Mouse (Mus musculus) CH12F3 (cell line): ENCODE results near the gene Cyb5d2.
"Not testable (repeated sequence)": the region's sequence is repeated elsewhere in the genome, so short reads cannot be mapped to it uniquely, and the experiment has no call there.

Experiments used
- in situ Hi-C: fragments of 300-500 bp; cut with MboI; formaldehyde crosslinking; loops from 2 replicates; pipeline ENCODE4 v1.14.3; 2020; ENCODE audit warnings: low sequenced_read_pairs

Cyb5d2 gene

GRCm38 (mm10) chr11:72778957-72779356 lies 17.0 kb downstream of the Cyb5d2 start:
- in situ Hi-C loops = no loop called here

DNA sequence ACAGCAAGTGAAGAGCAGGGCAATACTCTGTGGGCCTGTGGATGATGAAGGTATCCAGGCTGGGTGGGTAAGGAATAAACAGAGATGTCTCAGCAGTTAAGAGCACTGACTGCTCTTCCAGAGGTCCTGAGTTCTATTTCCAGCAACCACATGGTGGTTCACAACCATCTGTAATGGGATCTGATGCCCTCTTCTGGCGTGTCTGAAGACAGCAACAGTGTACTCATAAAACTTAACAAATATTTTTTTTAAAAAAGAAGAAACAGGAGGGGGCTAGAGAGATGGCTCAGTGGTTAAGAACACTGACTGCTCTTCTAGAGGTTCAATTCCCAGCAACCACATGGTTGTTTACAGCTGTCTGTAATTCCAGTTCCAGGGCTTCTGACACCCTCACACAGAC lies 23.3 kb downstream of the Cyb5d2 start:
- in situ Hi-C loops = not testable (repeated sequence)

- in situ Hi-C loops = no loop called here
Measured at GRCm38 (mm10) chr11:72771461-72771860, 24.5 kb downstream of the Cyb5d2 start.

DNA sequence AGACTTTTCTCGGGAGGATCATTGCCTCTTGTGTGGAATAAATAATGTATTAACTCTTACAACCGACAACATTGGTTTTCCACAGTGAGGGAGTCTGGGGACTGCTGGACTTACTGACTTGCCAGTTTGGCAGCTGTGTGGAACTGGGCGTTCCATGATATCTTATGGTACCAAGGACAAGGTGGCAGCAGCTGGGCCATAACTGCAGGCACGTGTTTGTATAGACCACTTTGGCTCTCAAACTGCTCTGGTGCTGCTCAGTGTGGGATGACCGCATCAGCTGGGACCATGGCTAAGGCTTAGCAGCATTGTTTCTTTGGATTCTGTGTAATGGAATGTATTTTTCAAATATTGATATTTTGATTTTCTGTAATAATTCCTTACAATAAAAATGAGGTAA lies 25.1 kb downstream of the Cyb5d2 start:
- in situ Hi-C loops = no loop called here

DNA sequence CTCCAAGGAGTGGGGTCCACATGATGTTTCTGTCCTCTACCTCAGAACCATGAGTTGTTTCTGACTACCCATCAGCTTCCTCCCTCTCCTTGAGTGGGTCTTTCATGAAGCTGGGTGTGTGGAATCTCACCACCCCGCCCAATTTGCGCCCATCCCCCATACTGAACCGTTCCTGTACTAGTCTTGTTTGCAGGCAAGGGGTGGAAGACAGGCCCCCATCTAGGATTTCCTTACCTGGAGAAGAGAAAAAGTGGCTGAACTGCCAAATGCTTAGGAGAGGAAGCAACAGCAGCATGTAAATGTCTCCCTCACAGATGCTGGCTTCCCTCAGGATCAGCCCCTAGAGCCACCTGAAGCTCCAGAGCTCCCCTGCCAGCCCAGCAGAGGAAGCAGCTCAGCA lies 25.6 kb downstream of the Cyb5d2 start:
- in situ Hi-C loops = no loop called here

DNA sequence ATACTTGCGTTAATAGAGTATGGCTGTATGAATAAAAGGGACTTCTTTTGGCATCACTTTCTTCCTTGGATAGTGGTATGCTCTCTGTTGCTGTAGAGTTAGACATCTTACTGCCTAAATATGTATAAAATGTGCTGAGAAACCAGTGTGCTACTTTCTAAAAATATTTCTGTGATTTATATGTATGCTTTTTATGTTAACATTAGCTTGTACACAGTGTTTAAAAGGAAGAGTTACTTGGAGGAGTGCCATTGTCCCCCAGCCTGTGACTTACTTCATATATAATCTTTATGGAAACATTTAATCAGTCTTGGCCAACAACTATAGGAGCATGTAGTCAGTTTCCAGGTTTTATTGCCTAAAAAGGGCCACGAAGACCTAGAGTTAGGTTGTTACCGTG lies 26.9 kb downstream of the Cyb5d2 start:
- in situ Hi-C loops = no loop called here

GRCm38 (mm10) chr11:72767716-72768115 lies 28.2 kb downstream of the Cyb5d2 start:
- in situ Hi-C loops = no loop called here

- in situ Hi-C loops = no loop called here
Measured at GRCm38 (mm10) chr11:72764270-72764669, 31.7 kb downstream of the Cyb5d2 start.

- in situ Hi-C loops = no loop called here
Measured at GRCm38 (mm10) chr11:72760781-72761180, 35.2 kb downstream of the Cyb5d2 start.

GRCm38 (mm10) chr11:72759581-72759980 lies 36.4 kb downstream of the Cyb5d2 start:
- in situ Hi-C loops = no loop called here

DNA sequence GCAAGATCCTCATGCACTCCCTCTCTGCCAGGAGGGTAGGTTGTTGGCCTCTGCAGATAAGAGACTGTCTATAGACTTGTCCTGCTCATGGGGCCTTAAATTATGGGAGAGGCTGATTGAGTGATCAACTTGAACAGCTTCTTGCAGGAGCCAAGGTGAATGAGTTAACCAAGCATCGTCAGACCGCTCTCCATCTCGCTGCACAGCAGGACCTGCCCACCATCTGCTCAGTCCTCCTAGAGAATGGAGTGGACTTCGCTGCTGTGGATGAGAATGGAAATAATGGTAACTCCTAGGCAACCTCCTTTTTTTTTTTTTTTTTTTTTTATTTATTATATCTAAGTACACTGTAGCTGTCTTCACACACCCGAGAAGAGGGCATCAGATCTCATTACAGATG lies 37.6 kb downstream of the Cyb5d2 start:
- in situ Hi-C loops = no loop called here

DNA sequence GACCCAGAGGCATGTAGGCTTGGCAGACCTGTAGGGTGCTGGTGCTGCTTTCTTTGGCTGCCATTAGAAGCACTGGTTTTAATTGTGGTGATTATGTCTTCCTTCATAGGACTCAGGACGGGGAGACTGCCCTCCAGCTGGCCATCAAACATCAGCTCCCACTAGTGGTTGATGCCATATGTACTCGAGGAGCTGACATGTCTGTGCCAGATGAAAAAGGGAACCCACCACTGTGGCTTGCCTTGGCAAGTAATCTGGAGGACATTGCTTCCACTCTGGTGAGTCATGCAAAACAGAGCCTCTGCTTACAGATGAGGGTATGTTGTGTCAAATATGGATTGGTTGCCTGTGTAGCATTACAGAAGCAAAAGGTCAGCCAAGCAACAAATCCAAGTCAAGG lies 44.0 kb downstream of the Cyb5d2 start:
- in situ Hi-C loops = no loop called here

- in situ Hi-C loops = loop anchor here (25.0 kb wide), 1 partner anchor 527 kb away; the partner anchor contains the start of genes 4933427D14Rik, Gm43951, Med31 and Txndc17
Measured at GRCm38 (mm10) chr11:72739048-72739447, 56.9 kb downstream of the Cyb5d2 start.

GRCm38 (mm10) chr11:72737517-72737916 lies 58.4 kb downstream of the Cyb5d2 start:
- in situ Hi-C loops = loop anchor here (25.0 kb wide), 1 partner anchor 525 kb away; the partner anchor contains the start of genes 4933427D14Rik, Gm43951, Med31 and Txndc17

DNA sequence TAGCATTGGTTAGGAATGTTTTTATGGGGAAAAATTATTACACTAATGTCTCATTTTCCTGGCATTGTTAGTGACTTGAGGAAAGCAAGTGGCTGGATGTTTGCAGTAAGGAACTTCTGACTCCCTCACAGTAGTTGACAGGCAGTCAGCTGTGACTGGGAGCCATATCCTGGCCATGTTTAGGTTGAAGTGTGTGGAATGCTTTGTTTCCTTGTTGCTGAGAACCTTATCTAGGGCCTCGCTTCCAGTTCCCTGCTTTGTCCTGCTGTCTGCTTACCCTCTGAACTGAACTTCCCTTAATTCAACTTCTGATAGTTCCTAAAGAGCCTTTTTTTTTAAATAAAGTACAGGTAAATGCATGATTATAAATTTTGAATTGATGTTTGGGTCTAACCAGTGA lies 59.6 kb downstream of the Cyb5d2 start:
- in situ Hi-C loops = loop anchor here (25.0 kb wide), 1 partner anchor 524 kb away; the partner anchor contains the start of genes 4933427D14Rik, Gm43951, Med31 and Txndc17

- in situ Hi-C loops = loop anchor here (25.0 kb wide), 1 partner anchor 523 kb away; the partner anchor contains the start of genes 4933427D14Rik, Gm43951, Med31 and Txndc17
Measured at GRCm38 (mm10) chr11:72735519-72735860, 60.5 kb downstream of the Cyb5d2 start.

DNA sequence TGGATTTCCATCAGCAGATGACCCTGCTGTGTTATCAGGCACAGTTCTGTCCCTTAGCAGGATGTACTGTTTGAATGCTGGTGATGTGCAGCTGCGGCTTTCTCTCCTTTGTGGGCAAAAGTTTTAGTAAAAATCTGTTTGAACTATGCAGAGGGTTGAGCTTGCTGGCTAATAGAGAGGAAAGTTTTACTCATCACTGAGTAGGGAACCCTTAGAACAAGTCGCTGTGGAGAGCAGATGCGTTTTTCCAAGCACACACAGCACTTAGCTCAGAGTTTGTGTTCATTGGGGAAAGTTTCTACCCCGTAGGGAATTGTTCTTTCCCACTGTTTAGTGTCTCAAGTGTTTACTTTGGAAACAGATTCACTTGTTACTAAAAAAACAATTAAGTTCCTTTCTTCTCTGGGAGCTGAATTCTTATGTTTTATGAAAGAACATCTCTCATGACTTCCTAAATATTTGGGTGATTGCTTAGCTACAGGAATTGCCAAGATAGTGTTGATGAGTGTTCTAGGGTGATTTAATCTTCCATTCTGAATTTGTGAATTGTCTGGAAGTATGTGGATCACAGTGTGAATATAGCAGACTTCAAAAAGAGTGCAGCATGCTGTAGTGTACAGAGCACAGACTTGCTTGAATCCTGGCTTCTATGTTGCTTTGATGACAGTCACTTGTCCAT lies 61.0 kb downstream of the Cyb5d2 start:
- in situ Hi-C loops = loop anchor here (5.0 to 25.0 kb wide), 2 partner anchors 158 to 523 kb away; partner anchors contain the start of genes 4933427D14Rik, Gm43951, Med31 and Txndc17

- in situ Hi-C loops = loop anchor here (5.0 to 25.0 kb wide), 2 partner anchors 156 to 521 kb away; partner anchors contain the start of genes 4933427D14Rik, Gm43951, Med31 and Txndc17
Measured at GRCm38 (mm10) chr11:72733736-72734135, 62.2 kb downstream of the Cyb5d2 start.
